Mouse (Mus musculus): Measurements from ENCODE around the gene Sestd1.

- TF ChIP-seq CTCF (IDR thresholded peaks at IDR 0.05; ENCODE audit: control insufficient read depth, insufficient read depth, low read length): no peak
- TF ChIP-seq POLR2A (IDR thresholded peaks at IDR 0.05; ENCODE audit: borderline replicate concordance, control insufficient read depth, low read depth, low read length): no peak
Measured at GRCm38 (mm10) chr2:77286755-77287154, 6.4 kb upstream of the Sestd1 start.
